Mouse (Mus musculus) left cerebral cortex, postnatal 10 days (tissue): ENCODE measurements around the gene Cldn24. TPM values are rescaled to one million over a fixed set of nuclear protein-coding genes. Genes with fewer than 3 reads are reported as not detected.

Source experiments
- DNase-seq, 2 experiments: peaks; one replicate each; pipeline ENCODE4 v3.0.0; 2021 to 2022; ENCODE audit warnings: low spot score in 2 of 2, mixed read lengths in 1 of 2; ENCODE audit errors: extremely low spot score in 1 of 2
- intact Hi-C: fragments of 180-260 bp; cut with DNase I; formaldehyde crosslinking; loops from one replicate; pipeline ENCODE4 v1.15.1; 2025
- total RNA-seq, 2 experiments: library from RNA; stranded (reverse); gene quantifications; 2 replicates each; pipeline ENCODE4 v1.2.3; 2021

The Cldn24 gene
- total RNA-seq, 2 experiments from 2014 or later, result not detected

- DNase-seq, result no peak
- intact Hi-C loops, result loop anchor here (5.0 kb wide), 1 partner anchor 36 kb away; no protein-coding TSS in a partner anchor
These were observed 1.8 kb downstream of the Cldn24 start for GRCm38 (mm10) chr8:47823777-47824176.

DNA sequence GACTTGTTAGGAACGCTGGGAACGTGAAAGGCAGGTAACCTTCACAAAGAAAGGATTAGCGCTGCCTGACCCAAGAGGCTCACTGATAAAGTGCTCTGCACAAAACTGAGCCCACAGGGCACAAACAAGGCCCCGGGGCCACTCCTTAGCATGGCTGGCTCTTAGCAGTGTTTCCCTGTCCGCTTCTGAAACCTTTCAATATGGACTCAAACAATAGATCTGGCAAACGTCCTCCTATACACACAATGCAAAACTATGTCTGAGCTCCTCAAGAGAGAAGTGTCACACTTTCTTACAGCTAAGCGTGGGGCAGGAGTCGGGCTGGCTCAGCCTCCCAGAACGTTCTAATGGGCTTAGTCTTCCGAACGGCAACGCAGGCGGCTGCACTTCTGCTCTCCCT lies 2.2 kb downstream of the Cldn24 start, which contains the start of gene Cldn22:
Cldn22 (plus strand) TSS at position 301 of the 400 bp plus-strand sequence.
- intact Hi-C loops, result loop anchor here (5.0 kb wide), 1 partner anchor 37 kb away; no protein-coding TSS in a partner anchor

DNA sequence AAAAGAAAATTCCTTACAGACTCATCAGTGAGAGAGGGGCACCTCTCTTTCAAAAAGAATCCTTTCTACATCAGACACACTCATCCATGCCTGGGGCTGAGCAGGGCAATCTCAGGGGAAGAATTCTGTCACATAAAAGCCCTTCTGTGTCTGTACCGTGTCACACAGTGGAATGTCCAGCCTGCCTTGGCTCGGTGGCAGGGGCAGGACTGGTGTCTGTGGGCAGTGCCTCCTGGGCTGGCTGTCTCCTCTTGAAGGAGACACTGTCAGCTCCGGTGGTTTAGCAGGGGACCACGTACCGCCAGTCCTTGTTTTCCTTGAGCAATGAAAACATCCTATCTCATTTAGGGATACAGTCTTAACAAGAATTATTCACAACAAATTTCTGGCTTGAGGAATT lies 3.7 kb downstream of the Cldn24 start:
- intact Hi-C loops, result no loop called here
- peak in 1 of 2 experiments; percentile 20 for DNase-seq

More for the DNA sequence above, 2.2 kb downstream of the Cldn24 start, which contains the start of gene Cldn22:
- no peak for DNase-seq

DNA sequence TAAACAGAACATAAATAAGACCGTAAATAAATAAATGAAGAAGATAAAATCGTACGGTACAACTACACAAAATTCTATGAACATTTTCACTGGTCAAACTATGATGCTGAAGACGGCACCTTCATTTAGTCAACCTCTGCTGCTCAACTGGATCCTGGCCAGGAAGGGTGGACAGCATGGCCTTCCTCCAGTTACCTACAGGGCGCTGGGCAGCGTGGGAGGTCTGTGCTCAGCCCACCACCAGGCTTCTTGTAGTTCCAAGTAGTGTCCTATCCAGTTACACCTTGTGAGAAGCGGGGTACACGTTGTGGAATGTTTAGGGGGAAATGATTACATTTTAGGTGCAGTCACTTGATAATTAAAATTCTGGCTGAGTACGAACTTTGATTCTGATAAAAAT lies 5.0 kb downstream of the Cldn24 start:
- intact Hi-C loops, result no loop called here
- DNase-seq, result peak in 1 of 2 experiments; percentile 23

GRCm38 (mm10) chr8:47832616-47833015 lies 10.7 kb downstream of the Cldn24 start:
- intact Hi-C loops, result no loop called here
- DNase-seq, result peak in 1 of 2 experiments; percentile 9

- DNase-seq, result peak in 1 of 2 experiments; percentile 6
- intact Hi-C loops, result no loop called here
These were observed 12.0 kb downstream of the Cldn24 start for GRCm38 (mm10) chr8:47833944-47834343.

DNA sequence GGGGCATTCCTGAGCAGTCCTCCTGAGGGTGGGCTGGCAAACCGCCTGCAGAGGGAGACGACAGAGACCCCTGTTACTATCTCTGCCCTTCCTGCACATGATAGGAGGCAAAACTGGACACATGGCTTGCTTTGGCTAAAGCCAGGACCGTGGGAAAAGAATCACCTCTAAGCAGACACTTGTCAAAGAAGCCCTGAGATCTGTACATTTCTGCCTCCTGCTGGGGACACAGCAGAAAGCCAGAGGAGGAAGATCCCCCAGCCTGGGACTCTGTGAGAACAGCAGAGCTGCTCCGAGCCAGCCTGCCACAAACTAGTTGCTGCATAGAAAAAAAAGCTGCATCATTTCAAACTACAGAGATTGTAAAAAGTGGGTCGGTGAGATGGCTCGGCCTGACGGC lies 21.1 kb downstream of the Cldn24 start:
- intact Hi-C loops, result loop anchor here (5.0 to 10.0 kb wide), 2 partner anchors 101 to 308 kb away; partner anchors contain the start of genes Rwdd4a and Trappc11
- peak in 1 of 2 experiments; percentile 27 for DNase-seq

GRCm38 (mm10) chr8:47843651-47844050 lies 21.7 kb downstream of the Cldn24 start:
- intact Hi-C loops, result loop anchor here (5.0 to 10.0 kb wide), 2 partner anchors 101 to 309 kb away; partner anchors contain the start of genes Rwdd4a and Trappc11
- DNase-seq, result peak in 1 of 2 experiments; percentile 8

- intact Hi-C loops, result loop anchor here (10.0 kb wide), 1 partner anchor 311 kb away; the partner anchor contains the start of genes Rwdd4a and Trappc11
- DNase-seq, result no peak
These were observed 24.0 kb downstream of the Cldn24 start for GRCm38 (mm10) chr8:47845956-47846355.

DNA sequence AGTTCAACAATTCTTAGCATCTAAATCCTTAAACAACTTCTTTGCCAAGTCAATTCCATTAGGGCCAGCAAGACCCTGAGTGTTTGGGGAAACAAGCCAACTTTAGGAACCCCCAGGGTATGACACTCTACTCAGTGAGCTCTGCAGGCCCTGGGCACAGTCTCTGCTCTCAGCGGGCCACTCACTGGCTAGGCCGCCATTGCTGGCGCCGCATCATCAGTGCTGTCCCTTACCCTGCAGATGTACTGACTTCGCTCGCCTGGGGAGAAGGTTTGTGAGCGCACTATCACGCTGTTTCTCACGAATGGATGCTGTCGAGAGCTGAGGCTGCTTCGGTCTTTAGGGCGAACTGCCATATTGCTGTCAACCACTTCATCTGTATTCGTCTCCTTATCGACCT lies 25.2 kb downstream of the Cldn24 start:
- DNase-seq, result no peak
- intact Hi-C loops, result loop anchor here (10.0 kb wide), 1 partner anchor 312 kb away; the partner anchor contains the start of genes Rwdd4a and Trappc11

GRCm38 (mm10) chr8:47847931-47848330 lies 26.0 kb downstream of the Cldn24 start:
- no peak for DNase-seq
- intact Hi-C loops, result loop anchor here (10.0 kb wide), 1 partner anchor 313 kb away; the partner anchor contains the start of genes Rwdd4a and Trappc11

GRCm38 (mm10) chr8:47849842-47850241 lies 27.9 kb downstream of the Cldn24 start:
- DNase-seq, result peak in 1 of 2 experiments; percentile 37
- intact Hi-C loops, result loop anchor here (10.0 kb wide), 1 partner anchor 315 kb away; the partner anchor contains the start of genes Rwdd4a and Trappc11

DNA sequence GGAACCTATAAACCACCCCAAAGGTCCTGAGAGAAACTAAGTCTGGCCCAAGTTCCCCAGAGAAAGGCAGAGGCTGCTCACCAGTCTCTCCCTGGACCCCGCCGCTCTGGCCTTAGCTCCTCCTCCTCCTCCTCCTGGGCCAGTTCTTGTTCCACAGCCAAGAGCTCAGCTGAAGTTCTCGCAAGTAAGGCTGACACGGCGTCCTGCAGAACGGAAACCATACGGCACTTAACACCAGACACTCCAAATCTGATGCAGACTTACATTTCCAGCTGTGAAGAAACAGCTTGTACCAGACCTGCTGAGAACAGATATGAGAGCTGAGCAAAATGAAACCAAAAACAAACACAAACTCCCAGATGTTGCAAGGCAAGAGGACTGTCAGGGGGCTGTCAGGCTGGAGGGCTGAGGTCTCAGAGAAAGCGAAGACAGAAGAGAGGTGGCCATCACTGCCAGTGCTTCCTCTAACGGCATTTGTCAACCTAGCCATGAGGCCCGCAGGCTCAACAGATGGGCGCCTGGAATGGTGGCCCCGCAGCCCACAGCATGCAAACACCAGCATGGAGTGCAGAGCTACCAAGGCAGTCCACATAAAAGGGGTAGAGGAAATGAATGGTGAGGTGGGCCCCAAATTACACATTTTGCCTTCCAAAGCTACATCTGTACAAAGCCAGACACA lies 30.0 kb downstream of the Cldn24 start:
- peak; percentile 29 to 73 for DNase-seq
- intact Hi-C loops, result no loop called here

- no peak for DNase-seq
- intact Hi-C loops, result no loop called here
These were observed 30.8 kb downstream of the Cldn24 start for GRCm38 (mm10) chr8:47852737-47853136.

- intact Hi-C loops, result no loop called here
- DNase-seq, result no peak
These were observed 31.4 kb downstream of the Cldn24 start for GRCm38 (mm10) chr8:47853356-47853755.

DNA sequence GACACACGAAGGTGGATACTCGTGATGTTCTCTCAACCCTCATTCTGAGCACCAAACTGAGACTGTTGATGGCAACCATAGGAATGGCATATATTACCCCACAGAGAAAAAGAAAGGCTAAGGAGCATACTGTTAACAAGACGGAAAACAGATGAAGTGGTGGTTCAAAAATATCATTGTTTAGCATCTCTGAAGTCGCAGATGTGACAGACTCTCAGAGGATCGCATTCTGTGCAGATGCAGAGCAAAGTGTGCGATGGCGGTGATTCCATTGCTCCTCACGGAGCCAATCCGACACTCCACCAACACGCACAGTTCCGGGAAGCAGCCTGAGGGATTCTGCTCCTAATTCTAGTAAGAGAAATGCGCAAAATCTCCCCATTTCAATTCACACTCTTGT lies 37.3 kb downstream of the Cldn24 start:
- intact Hi-C loops, result loop anchor here (5.0 kb wide), 1 partner anchor 117 kb away; no protein-coding TSS in a partner anchor
- DNase-seq, result peak in 1 of 2 experiments; percentile 20

DNA sequence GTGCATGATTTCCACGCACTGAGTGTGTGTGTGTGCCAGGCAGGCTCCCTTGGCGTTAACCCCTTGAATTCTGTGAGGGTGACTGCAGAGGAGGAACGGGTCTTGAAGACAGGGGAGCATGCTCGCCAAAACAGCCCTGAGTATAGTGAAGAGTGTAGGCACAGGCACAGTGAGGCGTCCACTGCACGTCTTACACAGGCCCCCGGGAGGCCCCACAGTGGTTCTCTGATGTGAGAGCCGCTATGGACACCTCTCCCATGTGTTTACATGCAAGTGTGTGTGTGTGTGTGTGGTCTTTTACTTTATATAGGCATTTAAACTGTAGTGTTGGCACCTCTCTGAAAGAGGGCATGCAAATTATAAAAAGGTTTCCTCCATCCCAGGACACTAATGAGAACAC lies 44.6 kb downstream of the Cldn24 start:
- intact Hi-C loops, result loop anchor here (2.0 kb wide), 1 partner anchor 150 kb away; no protein-coding TSS in a partner anchor
- no peak for DNase-seq

DNA sequence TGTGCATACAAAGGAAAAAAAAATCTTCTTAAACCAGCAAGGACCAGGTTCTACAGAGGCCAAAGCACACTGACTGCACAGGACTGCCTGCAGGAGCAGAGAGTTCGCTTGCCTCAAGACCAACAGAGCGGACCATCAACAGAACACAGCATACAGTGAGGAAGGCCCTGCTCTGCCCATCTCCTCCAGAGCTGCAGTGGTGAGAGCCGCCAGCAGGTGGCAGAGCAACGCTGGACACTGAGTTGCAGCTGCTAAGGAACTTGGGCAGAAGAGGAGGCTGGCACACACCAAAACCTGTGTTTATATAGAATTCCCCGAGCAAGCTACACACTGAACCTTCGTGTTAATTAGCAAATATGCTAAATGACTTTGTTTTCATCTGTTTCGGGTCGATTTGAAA lies 45.1 kb downstream of the Cldn24 start:
- intact Hi-C loops, result loop anchor here (2.0 kb wide), 1 partner anchor 150 kb away; no protein-coding TSS in a partner anchor
- peak; percentile 79 to 86 for DNase-seq
